Mouse (Mus musculus) mouse embryonic stem cell (cell line): ENCODE data around the gene Nkx2-4.

Source experiments
- in situ Hi-C, 2 experiments: fragments of 300-500 bp; cut with MboI; formaldehyde crosslinking; loops; 1 replicate in 1 of 2; 3 replicates in 1 of 2; pipeline ENCODE4 v1.14.3; 2019 to 2020; ENCODE audit warnings: low sequenced_read_pairs in 2 of 2, low pct_unique_long_range_greater_than_20kb in 1 of 2, mixed read lengths in 1 of 2; ENCODE audit not compliant: unreplicated experiment in 1 of 2

Gene Nkx2-4

DNA sequence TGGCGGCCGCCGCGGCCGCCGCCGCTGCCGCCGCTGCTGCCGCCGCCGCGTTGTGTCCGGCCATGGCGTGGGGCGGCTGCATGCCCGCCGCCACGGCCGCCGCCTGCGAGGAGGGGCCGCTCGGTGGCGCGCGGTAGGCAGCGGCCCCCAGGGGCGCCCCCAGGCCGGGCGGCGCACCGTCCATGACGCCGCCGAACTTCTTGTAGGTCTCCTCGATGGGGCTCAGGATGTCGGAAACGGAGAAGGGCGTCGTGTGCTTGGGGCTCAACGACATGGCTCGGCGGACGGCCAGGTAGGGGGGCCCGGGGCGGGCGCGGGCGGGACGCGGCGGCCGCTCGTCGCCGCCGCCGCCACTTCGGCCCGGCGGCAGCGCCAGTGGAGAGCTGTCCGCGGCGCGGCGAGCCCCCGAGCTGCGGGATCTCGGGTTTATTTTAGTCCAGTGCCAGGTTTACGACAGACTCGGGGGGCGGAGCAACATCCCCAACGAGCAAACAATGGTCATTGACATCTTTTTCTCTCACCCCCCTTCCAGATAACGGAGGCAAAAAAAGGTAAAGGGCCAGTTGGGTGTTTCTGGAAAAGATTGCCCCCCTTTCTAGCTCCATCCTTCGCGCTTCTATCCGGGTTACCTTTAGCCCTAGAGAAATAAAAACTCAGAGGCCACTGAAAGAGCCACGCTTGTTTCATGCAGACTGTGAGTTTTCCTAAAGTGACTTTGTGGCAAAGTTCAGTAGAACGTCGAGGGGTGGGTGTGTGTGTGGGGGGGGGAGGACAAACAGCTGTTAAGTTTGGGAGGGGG lies at the start of gene Nkx2-4:
Gene Nkx2-4, minus strand, starts transcription at position 374 of the 799 bp plus-strand sequence.
- in situ Hi-C loops = no loop called here

DNA sequence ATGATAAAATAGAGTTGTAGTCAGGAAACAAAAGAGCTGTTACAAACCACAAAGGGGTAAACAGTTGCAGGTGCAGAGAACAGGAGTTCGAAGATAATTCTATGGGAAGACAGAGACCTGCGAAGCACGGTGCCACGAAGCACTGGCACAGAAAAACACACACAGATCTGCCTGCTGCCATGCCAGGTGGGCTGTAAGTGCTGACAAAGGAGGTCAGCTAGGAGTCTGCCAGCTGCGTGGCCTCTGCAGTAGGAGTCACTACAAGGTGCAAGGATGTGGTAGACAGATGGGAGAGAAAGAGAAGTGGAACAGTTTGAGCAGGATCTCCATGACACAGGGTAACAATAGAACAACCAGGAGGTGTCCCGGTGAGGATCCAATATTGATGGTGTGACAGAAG lies 42.1 kb upstream of the Nkx2-4 start:
- in situ Hi-C loops = no loop called here

DNA sequence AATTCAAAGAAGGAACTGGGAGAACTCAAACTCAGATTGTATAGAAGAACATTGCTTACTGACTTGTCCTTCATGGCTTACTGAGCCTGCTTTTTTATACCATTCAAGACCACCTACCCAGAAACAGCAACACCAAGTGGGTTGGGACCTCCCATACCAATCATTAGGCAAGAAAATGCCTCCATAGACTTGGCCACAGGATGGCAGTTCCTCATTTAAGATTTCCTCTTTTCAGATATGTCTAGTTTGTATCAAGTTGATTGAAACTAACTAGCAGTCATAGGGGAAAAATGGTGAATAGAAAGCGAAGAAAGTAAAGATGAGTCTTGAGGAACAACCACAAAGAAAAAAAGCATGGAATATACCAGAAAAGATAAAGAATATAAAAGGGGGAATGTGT lies 34.5 kb upstream of the Nkx2-4 start:
- in situ Hi-C loops = no loop called here

DNA sequence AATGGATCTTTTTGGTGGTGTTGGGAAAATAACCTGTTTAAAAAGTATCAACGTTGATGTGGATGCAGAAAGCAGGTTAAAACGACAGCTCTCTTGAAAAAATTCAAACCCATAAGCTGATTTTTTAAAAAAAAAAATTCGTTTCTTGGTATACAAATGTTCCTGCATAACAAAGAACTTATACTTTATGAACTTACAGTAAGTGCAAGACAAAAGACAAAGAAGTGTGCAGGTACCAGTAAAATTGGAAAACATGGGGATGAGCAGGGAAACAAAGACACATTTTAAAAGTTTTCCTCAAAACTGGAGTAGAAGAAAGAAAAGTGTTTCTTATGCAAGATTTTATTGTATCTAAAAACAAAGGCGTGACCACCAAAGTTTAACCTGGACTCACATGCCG lies 1.2 kb upstream of the Nkx2-4 start:
- in situ Hi-C loops = no loop called here

DNA sequence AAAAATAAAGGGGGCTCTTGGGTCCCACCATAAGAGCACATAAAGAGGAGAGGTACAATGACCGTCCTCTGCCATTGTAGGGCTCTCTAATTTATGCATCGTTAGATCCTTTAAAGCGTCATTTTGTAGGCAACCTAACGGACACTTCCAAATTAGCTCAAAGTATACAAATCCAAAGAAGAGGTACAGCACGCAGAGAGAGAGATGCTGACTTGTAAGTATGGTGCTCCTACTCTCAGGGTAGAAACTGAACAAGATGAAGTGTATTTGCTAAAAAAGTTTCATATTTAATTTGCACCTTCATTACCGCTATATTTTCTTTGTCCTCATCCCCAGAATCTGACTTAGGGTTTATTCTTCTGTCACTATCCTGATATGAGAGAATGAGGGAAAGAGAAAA lies 692 bp upstream of the Nkx2-4 start:
- in situ Hi-C loops = no loop called here

DNA sequence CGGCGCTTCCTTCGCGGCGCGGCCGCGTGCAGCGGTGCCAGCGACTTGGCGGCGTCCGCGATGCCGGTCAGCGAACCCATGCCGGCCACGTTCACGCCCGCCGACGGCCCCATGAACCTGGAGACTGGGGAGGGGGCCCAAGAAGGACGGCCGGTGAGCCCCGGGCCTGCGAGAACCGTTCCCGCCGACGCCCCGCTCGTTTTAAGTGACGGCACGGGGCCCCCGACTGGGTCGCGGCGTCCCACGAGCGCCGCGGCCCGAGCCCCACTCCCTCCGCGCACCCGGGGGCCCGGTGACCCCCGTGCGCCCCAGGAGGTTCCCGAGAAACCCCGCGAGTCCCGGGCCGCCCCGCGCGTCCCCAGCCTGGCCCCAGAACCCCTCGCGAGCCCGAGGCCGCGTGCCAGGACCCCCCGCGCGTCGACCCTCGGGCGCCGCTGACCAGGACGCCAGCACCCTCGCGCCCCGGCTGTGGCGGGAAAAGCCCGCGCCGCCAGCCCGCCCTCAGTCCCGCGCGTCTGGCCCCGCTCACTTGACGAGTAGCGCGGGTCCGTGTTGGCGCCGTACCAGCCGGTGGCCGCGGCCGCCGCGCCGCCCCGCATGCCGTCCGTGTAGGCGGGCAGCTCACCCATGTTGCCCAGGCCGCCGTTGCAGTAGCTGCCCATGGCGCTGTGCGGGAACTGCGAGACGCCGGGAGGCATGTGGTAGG lies 726 bp downstream of the Nkx2-4 start:
- in situ Hi-C loops = no loop called here

DNA sequence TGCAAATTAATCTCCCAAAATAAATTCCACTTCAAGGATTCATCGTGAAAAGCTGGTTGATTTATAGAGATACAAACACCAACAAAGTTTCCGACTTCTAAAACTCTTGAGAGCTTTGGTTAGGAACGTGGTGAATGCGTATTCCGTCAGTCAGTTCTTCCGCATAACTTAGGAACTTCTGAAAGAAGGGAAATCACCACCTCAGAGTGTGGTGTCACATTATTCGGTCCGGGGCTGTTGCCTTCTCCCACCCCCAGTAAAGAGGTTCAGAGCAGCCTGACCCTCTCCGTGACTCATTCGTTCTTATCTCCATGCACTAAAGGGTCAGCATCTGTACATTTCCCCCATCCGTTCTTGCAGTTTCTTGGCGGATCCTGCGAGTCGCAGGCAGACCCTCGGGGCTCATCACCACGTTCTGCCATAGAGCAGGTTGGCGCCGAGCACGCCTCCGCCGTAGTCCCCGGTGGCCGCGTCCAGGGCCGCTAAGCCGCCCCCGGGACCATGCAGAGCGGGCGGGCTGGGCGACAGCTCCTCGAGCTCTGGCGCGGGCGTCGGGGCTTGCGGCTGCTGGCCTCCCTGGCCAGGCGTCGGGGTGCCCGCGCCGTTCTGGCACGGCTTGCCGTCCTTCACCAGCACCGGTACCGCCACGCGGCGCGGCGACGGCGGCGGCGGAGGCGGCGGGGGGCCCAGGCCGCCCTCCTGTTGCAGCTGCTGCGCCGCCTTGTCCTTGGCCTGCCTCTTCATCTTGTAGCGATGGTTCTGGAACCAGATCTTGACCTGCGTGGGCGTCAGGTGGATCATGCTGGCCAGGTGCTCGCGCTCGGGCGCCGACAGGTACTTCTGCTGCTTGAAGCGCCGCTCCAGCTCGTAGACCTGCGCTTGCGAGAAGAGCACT lies 1.5 kb downstream of the Nkx2-4 start:
- in situ Hi-C loops = no loop called here

DNA sequence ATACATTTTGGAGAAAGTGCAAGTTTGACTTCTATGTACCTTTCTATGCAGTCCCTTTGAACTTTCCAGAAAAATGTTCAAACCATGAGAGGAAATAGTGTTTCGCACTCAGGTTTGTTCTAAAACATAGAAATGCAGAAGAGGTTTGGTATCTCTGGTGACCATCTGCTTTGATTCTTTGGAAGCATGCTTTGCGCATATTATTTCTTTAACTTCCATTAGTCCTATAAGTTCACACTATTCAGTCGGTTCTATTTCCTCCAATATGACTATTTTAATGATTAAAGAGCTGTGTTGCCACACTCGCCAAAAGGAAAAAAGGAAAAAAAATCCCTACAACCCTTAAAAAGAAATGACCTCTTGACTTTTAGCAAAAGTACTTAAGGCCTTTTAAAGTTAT lies 2.9 kb downstream of the Nkx2-4 start:
- in situ Hi-C loops = no loop called here

DNA sequence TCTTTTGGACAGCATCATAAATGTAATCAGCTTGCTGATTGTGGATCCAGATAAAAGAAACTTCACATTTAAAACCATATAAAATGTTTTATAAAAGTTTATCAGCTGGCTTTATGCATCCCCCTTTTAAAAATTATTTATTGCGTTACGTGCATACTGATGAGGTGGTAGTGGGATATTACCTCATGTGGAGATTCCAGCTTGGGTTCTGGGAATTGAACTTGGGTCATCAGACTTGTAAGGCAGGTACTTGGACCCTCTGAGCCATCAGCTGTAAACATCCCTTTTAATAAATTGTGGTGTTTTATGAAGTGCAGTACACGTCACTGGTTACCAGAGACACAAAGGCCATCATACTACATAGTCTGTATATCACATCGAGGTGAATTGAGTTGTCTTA lies 10.8 kb downstream of the Nkx2-4 start:
- in situ Hi-C loops = no loop called here

DNA sequence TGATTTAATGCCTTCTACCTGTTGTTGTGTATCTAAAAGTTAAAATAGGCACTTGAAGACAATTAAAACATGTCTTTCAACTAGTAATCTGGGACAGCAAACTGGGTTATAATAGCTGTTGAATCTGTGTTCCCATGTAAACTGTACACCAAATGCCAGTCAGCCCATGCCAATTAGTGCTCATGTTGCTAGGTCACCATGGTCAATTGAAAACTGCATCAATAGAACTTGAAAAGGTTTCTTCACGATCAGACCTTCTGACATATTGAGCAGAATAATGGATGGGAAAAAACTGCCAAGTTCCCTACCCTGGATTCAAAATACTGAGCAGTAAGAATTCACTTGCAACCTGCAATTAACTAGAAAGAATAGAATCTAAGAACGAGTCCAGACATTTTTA lies 11.3 kb downstream of the Nkx2-4 start:
- in situ Hi-C loops = no loop called here

DNA sequence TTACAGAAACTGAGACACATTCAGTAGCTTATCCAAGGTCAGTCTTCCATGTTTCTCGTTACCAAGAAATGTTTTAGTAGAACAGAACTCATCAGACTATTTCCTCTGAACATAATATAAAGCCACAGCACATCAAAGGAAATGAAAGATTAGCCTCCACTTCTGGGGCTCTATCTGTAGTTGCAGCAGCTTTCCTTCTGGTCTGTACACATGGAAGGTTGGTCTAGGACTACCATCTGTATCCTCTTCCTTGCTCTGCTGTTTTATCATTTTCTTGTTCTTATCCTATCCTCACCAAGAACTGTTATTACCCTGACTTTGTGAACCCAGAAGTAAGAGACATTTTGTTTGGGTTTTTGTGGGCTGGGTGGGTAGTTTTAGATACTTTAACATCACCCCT lies 14.9 kb downstream of the Nkx2-4 start:
- in situ Hi-C loops = no loop called here

DNA sequence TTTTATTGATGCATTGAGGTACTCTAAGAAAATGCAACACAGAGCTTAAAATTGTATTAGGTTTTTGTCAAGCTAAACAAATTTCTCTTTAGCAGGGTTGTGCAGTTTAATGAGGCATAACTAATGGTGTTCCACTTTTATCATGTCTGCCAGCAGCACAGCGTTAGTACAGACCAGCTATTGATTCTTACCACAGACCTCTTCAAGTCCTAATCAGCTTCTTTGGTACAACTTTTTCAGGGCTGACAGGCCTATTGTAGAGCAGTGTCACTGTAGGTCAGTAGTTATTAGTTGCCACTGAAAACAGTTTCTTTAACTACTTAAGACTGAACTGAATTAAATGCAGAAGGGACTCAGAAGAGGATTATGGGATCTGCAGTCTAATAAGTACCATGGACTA lies 16.2 kb downstream of the Nkx2-4 start:
- in situ Hi-C loops = no loop called here

DNA sequence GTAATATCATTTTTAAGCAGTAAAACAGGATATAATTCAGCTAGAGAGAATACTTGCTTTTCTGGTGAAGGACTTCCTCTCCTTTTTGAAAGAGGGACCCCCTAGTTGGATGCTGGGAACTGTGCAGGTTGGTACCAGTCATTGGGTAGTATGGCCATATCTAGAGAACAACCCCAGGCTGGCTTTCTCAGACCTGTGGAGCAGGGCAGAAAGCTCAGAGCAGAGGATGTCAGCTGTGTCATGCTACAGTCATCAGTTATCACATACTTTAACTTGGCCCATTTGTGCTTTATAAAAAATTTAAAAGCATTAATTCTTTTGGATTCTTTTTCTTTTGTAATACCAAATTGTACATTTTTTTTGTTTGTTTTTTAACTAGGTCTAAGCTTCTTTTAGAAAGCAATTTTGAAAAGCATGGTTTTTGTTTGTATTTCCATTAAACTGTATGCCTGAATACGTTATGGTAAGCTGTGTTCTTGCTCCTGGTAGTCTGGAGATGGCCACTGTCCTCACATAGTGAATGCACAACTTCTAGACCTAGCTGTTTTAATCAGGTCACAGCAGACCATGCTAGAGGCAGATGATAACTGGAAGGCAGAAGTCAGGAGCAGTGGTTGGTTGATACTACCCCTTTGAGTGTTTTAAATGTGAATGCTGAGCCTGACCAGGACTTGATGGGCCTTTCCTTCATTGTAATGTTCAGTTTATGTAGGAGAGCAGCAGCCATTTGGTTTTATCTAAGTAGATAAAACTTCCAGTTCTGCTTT lies 17.6 kb downstream of the Nkx2-4 start:
- in situ Hi-C loops = no loop called here

DNA sequence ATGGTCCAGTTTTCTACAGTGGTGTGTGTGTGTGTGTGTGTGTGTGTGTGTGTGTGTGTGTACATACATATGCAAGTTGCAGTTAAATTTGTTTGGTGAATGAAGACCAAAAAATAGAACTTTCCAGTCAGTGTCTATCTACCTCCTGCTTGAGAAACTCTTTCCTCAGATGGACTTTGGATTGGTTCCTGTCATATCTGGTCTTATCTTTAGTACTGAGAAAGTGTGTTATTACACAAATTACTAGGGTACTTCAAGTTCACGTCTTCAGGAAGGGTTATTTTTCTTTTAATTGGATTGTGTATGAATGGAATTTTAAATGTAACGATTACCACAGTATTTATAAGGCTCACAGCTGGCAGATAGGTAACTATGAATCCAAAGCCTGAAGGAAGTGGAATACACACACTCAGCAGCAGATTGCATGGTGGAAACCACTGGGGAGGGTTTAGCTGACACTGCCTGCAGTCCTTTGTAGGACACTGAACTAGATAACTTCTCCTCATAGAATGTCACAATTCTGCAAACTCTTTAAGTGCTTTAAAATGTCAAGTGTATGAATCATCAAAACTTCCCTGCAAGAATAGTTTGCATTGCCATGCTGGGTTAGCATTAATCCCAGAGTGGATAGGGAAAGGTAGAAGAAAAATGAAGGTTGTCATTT lies 31.9 kb downstream of the Nkx2-4 start:
- in situ Hi-C loops = no loop called here

DNA sequence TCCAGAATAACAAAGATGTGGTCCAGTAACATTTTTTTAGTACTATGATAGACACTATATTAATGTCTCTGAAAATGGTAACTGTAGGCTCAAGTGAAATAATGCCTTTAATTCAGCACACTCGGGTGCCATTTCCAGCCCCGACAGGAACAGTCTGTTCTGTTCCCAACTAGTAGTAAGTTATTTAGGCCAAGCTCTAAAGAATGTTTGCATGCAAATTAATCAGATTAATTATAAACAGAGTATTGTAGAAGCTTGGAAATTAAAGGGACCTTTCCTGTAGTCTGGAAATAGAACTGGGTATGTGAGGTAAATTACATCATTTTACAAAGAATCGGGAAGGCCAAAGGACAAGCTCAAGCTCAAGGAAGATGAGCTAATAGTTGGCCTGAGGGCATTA lies 38.2 kb downstream of the Nkx2-4 start:
- in situ Hi-C loops = no loop called here

DNA sequence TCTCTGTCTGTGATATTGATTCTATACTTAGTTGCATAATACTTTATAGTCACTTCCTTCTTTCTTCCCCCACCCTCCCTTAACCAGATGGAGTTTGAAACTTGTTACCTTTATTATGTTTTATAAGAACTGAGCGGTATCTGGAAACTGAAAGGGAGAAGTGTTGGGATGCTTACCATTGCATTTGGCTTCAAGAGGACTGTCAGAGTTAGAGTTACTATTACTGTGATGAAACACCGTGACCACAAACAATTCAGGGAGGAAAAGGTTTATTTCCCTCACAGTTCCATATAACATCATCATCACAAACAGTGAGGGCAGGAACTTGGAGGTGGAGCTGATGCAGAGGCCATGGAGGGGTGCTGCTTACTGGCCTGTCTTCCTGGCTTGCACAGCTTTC lies 49.4 kb downstream of the Nkx2-4 start:
- in situ Hi-C loops = no loop called here
